Mouse (Mus musculus) kidney, adult 2 months (tissue): ENCODE measurements at regions not wholly inside any gene's neighbourhood (a gene's known extent, or its start where the extent isn't known, plus 50 kb on each side); places are given as distances from the start of the nearest gene placed in this dataset.

Experiments
- CTCF ChIP-seq: fragments of 200-500 bp; conservative IDR thresholded peaks from 2 replicates; pipeline ENCODE4 v1.5.1; 2011; ENCODE audit warnings: low read depth, mild to moderate bottlenecking, control low read depth, low read length, moderate library complexity, mixed read lengths; ENCODE audit not compliant: insufficient read depth, insufficient read length
- POLR2A ChIP-seq: fragments of 200-500 bp; IDR thresholded peaks from one replicate; pipeline ENCODE4 v1.6.1; 2011; ENCODE audit warnings: low read depth, low read length, control low read depth

DNA sequence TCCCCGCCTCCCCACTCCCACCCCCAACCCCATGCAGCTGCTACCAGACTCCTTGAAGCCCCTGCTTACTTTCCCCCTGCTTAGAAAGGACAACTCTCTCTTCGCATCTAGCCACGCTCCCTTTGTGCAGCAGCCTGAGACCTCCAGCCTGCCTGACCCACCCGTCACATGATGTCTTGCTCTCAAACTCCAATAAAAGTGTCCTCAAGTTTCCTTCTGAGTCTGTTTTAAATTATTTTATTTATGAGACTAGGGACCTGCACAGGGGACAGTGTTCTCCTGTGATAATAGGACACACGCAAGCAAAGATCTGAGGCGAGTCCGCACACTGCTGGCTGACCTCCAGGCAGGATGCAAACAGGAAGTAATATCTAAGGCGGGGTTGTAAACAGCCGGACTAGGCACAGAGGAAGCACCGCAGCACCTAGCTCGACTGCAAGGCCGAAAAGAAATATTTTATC is 58.1 kb upstream of the Tcf12 start:
- TF ChIP-seq POLR2A (no peak), CTCF (no peak)
